Comparison of ENCODE assay signal across 8 mouse cellular contexts in genomic region chr17:80479295-80480030, GRCm38 (mm10). TPM values are rescaled to one million over a fixed set of nuclear protein-coding genes. Genes with fewer than 3 reads are reported as not detected.
A peak's percentile ranks its signal among the peaks of the same experiment; 100 is the strongest.
DNase-seq lines count a peak whose midpoint lies in the region; ATAC-seq and TF ChIP-seq lines count a peak whose summit lies in the region.

No protein-coding gene starts in this region.

- DNase-seq in 3T3-L1 (ENCODE audit: low read depth, low spot score): peak; percentile 63
- peak; percentile 84 for DNase-seq in adrenal gland, postnatal 14 days
- peak; percentile 64 to 72 for DNase-seq in heart, adult 18-20 months
- DNase-seq in kidney, adult 2 months: peak; percentile 66
- DNase-seq in spleen, postnatal 14 days (ENCODE audit: low spot score in 2 of 2): peak; percentile 42 to 55

- H3K9ac ChIP-seq in embryonic facial prominence, embryonic 12.5 days: peak overlapping the region; percentile 95
- peak overlapping the region; percentile 93 for H3K9ac ChIP-seq in limb, embryonic 15.5 days
- H3K9ac ChIP-seq in midbrain, embryonic 16.5 days (ENCODE audit: low read depth, low read length): peak overlapping the region; percentile 97

- no peaks in the 10 kb centered on the region for H3K27me3 ChIP-seq in embryonic facial prominence, embryonic 12.5 days
- H3K27me3 ChIP-seq in kidney, adult 2 months (replicated peaks; ENCODE audit: control insufficient read depth, insufficient read depth, low read length): no peaks in the 10 kb centered on the region
- no peaks in the 10 kb centered on the region for H3K27me3 ChIP-seq in limb, embryonic 15.5 days
- H3K27me3 ChIP-seq in midbrain, embryonic 16.5 days (ENCODE audit: control insufficient read depth, insufficient read depth, low read depth, low read length): no peaks in the 10 kb centered on the region

- no peaks in the 10 kb centered on the region for H3K9me3 ChIP-seq in embryonic facial prominence, embryonic 12.5 days
- H3K9me3 ChIP-seq in limb, embryonic 15.5 days: no peaks in the 10 kb centered on the region
- no peaks in the 10 kb centered on the region for H3K9me3 ChIP-seq in midbrain, embryonic 16.5 days (replicated peaks; ENCODE audit: control insufficient read depth, low read length, poor library complexity, severe bottlenecking)

- H3K4me1 ChIP-seq in embryonic facial prominence, embryonic 12.5 days: peaks cover 17% of the 10 kb centered on the region; the same call in 1 of the 2 replicates
- peaks cover 3% of the 10 kb centered on the region; the same call in 1 of the 2 replicates for H3K4me1 ChIP-seq in kidney, adult 2 months (ENCODE audit: control insufficient read depth, insufficient read depth, low read length)
- peaks cover 21% of the 10 kb centered on the region for H3K4me1 ChIP-seq in limb, embryonic 15.5 days
- peaks cover 28% of the 10 kb centered on the region for H3K4me1 ChIP-seq in midbrain, embryonic 16.5 days (ENCODE audit: control insufficient read depth, insufficient read depth, low read length)

- WGBS in embryonic facial prominence, embryonic 12.5 days: under 1% methylated on average over 66 of the region's 71 CpGs
- under 1% methylated on average over 71 of the region's 71 CpGs for WGBS in kidney, adult 2 months
- under 1% methylated on average over 71 of the region's 71 CpGs for WGBS in limb, embryonic 15.5 days
- WGBS in midbrain, embryonic 16.5 days: under 1% methylated on average over 48 of the region's 71 CpGs

- no peak for TF ChIP-seq POLR2A in kidney, adult 2 months (IDR thresholded peaks at IDR 0.05; ENCODE audit: low read depth, low read length)

- H3K27ac ChIP-seq in embryonic facial prominence, embryonic 12.5 days: peak overlapping the region; percentile 96
- peak overlapping the region; percentile 48 for H3K27ac ChIP-seq in kidney, adult 2 months (ENCODE audit: insufficient read depth, low read depth, low read length)
- H3K27ac ChIP-seq in limb, embryonic 15.5 days: peak overlapping the region; percentile 96
- peak overlapping the region; percentile 96 for H3K27ac ChIP-seq in midbrain, embryonic 16.5 days (ENCODE audit: low read length)

- ATAC-seq in embryonic facial prominence, embryonic 12.5 days (ENCODE audit: insufficient number of reproducible peaks, insufficient read depth, low FRiP score, low TSS enrichment): peak; percentile 14
- ATAC-seq in limb, embryonic 15.5 days (ENCODE audit: insufficient number of reproducible peaks, low FRiP score, low TSS enrichment, low read depth): peak; percentile 42; the same call in 1 of the 2 replicates
- peak; percentile 34 for ATAC-seq in midbrain, embryonic 16.5 days

- peak overlapping the region; percentile 63 for H3K4me2 ChIP-seq in embryonic facial prominence, embryonic 12.5 days (replicated peaks)
- H3K4me2 ChIP-seq in limb, embryonic 15.5 days: peak overlapping the region; percentile 70
- H3K4me2 ChIP-seq in midbrain, embryonic 16.5 days (ENCODE audit: low read length): peak overlapping the region; percentile 73

- no peak for TF ChIP-seq CTCF in kidney, adult 2 months (conservative IDR thresholded peaks at IDR 0.05; ENCODE audit: insufficient read depth, insufficient read length, low read depth, low read length)

- H3K36me3 ChIP-seq in embryonic facial prominence, embryonic 12.5 days: no peaks in the 10 kb centered on the region
- H3K36me3 ChIP-seq in kidney, adult 2 months (ENCODE audit: control insufficient read depth, insufficient read depth, low read length): no peaks in the 10 kb centered on the region
- H3K36me3 ChIP-seq in limb, embryonic 15.5 days: 0 out of 2 replicates have a peak, but pooled peaks cover 3% of the 10 kb centered on the region
- no peaks in the 10 kb centered on the region for H3K36me3 ChIP-seq in midbrain, embryonic 16.5 days (ENCODE audit: control insufficient read depth, insufficient read depth, low read length)

- H3K4me3 ChIP-seq in embryonic facial prominence, embryonic 12.5 days: peak overlapping the region; percentile 97
- H3K4me3 ChIP-seq in kidney, adult 2 months (ENCODE audit: insufficient read depth, low read depth, low read length): peak overlapping the region; percentile 59
- peak overlapping the region; percentile 94 for H3K4me3 ChIP-seq in limb, embryonic 15.5 days
- H3K4me3 ChIP-seq in midbrain, embryonic 16.5 days (ENCODE audit: low read depth, low read length): peak overlapping the region; percentile 80

RNA-seq across cellular contexts. Expression of gene Sos1, which starts 0.8 kb away (rescaled TPM):
- 24.3 and 24.5 TPM in 2 replicates for total RNA-seq in adrenal gland, postnatal 14 days (2021)
- 6.4 and 7.6 TPM in 2 replicates for polyA plus RNA-seq in embryonic facial prominence, embryonic 12.5 days (2016; fragmentation: Nextera tagmentation; extraction: Ambion mirVana)
- 10 to 100 TPM; 10.2 to 10.8 TPM for total RNA-seq in heart, adult 18-20 months (2021)
- 3.7 and 4.9 TPM in 2 replicates for polyA plus RNA-seq in kidney, adult 2 months (2012; rRNA removed)
- polyA plus RNA-seq in limb, embryonic 15.5 days (2015; fragmentation: Nextera tagmentation; extraction: Ambion mirVana): 3.1 and 4.8 TPM in 2 replicates
- 6.6 and 7.5 TPM in 2 replicates for polyA plus RNA-seq in midbrain, embryonic 16.5 days (2015; fragmentation: Nextera tagmentation; extraction: Ambion mirVana)

Comparison
In these comparisons a context has a peak if more than half of its experiments do, and no peak if none do; other contexts are left out.
1. Peak in every context shown above with its lines: DNase-seq, ATAC-seq, H3K4me3 ChIP-seq and H3K27ac ChIP-seq.